20 mouse cellular contexts compared by ENCODE assay signal in the genomic region with DNA sequence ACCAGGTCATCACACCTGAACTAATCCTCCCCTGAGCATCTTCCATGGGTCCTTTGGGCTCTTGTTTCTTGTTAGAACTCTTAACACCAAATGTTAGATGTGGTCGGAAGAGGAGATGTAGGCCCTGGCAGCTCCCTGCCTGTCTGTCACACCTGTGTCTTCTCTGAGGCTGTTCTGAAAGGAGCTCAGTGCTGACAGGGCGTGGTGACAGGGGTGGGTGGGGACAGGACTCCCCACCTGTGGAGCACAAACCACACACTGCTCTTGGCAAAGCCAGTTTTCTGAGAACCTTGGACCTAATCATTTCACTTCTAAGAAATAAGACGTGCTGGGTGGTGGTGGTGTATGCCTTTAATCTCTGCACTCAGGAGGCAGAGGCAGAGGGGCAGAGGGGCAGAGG.
DNase-seq lines count a peak whose midpoint lies in the region; ATAC-seq and TF ChIP-seq lines count a peak whose summit lies in the region.
"Had no signal": no experiment of that assay in that cellular context is flagged by ENCODE, and none has a peak within 500 bp of the region (broad histone marks: within the 10 kb centered on the region; RNA-seq: fewer than 3 reads in every experiment).

No protein-coding gene starts in this region.

- no peaks in the 10 kb centered on the region for H3K4me1 ChIP-seq in intestine, postnatal 0 days (replicated peaks; ENCODE audit: control insufficient read depth, insufficient read depth, low read length)
- no peaks in the 10 kb centered on the region for H3K4me1 ChIP-seq in forebrain, embryonic 12.5 days
- H3K4me1 ChIP-seq: embryonic facial prominence, embryonic 12.5 days; forebrain, embryonic 15.5 days; hindbrain, embryonic 15.5 days; kidney, embryonic 15.5 days; limb, embryonic 12.5 days; liver, embryonic 12.5 days had no signal

- H3K9me3 ChIP-seq in intestine, postnatal 0 days (ENCODE audit: control insufficient read depth), result no peaks in the 10 kb centered on the region
- no peaks in the 10 kb centered on the region for H3K9me3 ChIP-seq in forebrain, embryonic 12.5 days
- H3K9me3 ChIP-seq: embryonic facial prominence, embryonic 12.5 days; forebrain, embryonic 15.5 days; heart, embryonic 10.5 days; hindbrain, embryonic 15.5 days; kidney, embryonic 15.5 days; limb, embryonic 12.5 days; liver, embryonic 12.5 days had no signal

- H3K27me3 ChIP-seq in intestine, postnatal 0 days (replicated peaks; ENCODE audit: control insufficient read depth, insufficient read depth, low read length), result no peaks in the 10 kb centered on the region
- H3K27me3 ChIP-seq in forebrain, embryonic 12.5 days, result no peaks in the 10 kb centered on the region
- H3K27me3 ChIP-seq: embryonic facial prominence, embryonic 12.5 days; forebrain, embryonic 15.5 days; hindbrain, embryonic 15.5 days; kidney, embryonic 15.5 days; limb, embryonic 12.5 days had no signal

- ATAC-seq in intestine, postnatal 0 days, result peak; percentile 88
- no peak for ATAC-seq in forebrain, embryonic 12.5 days (ENCODE audit: low FRiP score)
- ATAC-seq: forebrain, embryonic 15.5 days; liver, embryonic 12.5 days had no signal

- no peak overlapping the region for H3K9ac ChIP-seq in intestine, postnatal 0 days (ENCODE audit: low read depth, low read length)
- no peak overlapping the region for H3K9ac ChIP-seq in forebrain, embryonic 12.5 days
- H3K9ac ChIP-seq: embryonic facial prominence, embryonic 12.5 days; forebrain, embryonic 15.5 days; hindbrain, embryonic 15.5 days; kidney, embryonic 15.5 days; limb, embryonic 12.5 days; liver, embryonic 12.5 days had no signal

- H3K36me3 ChIP-seq in intestine, postnatal 0 days (ENCODE audit: control insufficient read depth, insufficient read depth), result no peaks in the 10 kb centered on the region; the same call in 1 of the 2 replicates
- no peaks in the 10 kb centered on the region for H3K36me3 ChIP-seq in forebrain, embryonic 12.5 days (replicated peaks)
- H3K36me3 ChIP-seq: embryonic facial prominence, embryonic 12.5 days; forebrain, embryonic 15.5 days; heart, embryonic 10.5 days; hindbrain, embryonic 15.5 days; kidney, embryonic 15.5 days; limb, embryonic 12.5 days; liver, embryonic 12.5 days had no signal

- WGBS in intestine, postnatal 0 days, result 19% methylated on average over 3 of the region's 3 CpGs
- 57% methylated on average over 3 of the region's 3 CpGs for WGBS in forebrain, embryonic 12.5 days

- H3K27ac ChIP-seq in intestine, postnatal 0 days (ENCODE audit: low read depth, low read length), result no peak overlapping the region
- H3K27ac ChIP-seq in forebrain, embryonic 12.5 days, result no peak overlapping the region
- H3K27ac ChIP-seq: embryonic facial prominence, embryonic 12.5 days; forebrain, embryonic 15.5 days; heart, embryonic 10.5 days; hindbrain, embryonic 15.5 days; kidney, embryonic 15.5 days; limb, embryonic 12.5 days; liver, embryonic 12.5 days had no signal

- peak; percentile 14 to 18 for DNase-seq in spleen, postnatal 36 days (ENCODE audit: low spot score in 2 of 2)
- no peak for DNase-seq in spleen, postnatal 10 days (ENCODE audit: low spot score in 2 of 2)
- DNase-seq in thymus, postnatal 10 days (ENCODE audit: low spot score in 2 of 2), result peak; percentile 73 to 82
- DNase-seq in lung, postnatal 36 days, result no peak
- DNase-seq in layer of hippocampus, adult 18-20 months (ENCODE audit: low spot score in 2 of 2), result no peak
- DNase-seq: adrenal gland, adult 8-10 months; cerebellum, adult 9-11 months; kidney, postnatal 4 days; lung, adult 2 months; right cerebral cortex, postnatal 25 days had no signal

- H3K4me3 ChIP-seq in intestine, postnatal 0 days (ENCODE audit: low read depth, low read length), result no peak overlapping the region
- H3K4me3 ChIP-seq in forebrain, embryonic 12.5 days (replicated peaks), result no peak overlapping the region
- H3K4me3 ChIP-seq: embryonic facial prominence, embryonic 12.5 days; erythroblast, embryonic 14.5 days; forebrain, embryonic 15.5 days; heart, embryonic 10.5 days; hindbrain, embryonic 15.5 days; kidney, embryonic 15.5 days; limb, embryonic 12.5 days; liver, embryonic 12.5 days had no signal

- TF ChIP-seq CTCF in intestine, postnatal 0 days (IDR thresholded peaks at IDR 0.05; ENCODE audit: low read depth), result no peak

- H3K4me2 ChIP-seq in intestine, postnatal 0 days (replicated peaks; ENCODE audit: low read depth), result no peak overlapping the region
- H3K4me2 ChIP-seq in forebrain, embryonic 12.5 days, result no peak overlapping the region
- H3K4me2 ChIP-seq: embryonic facial prominence, embryonic 12.5 days; forebrain, embryonic 15.5 days; hindbrain, embryonic 15.5 days; kidney, embryonic 15.5 days; limb, embryonic 12.5 days; liver, embryonic 12.5 days had no signal

Comparison
In these comparisons a context has a peak if more than half of its experiments do, and no peak if none do; other contexts are left out.
1. DNase-seq: peak in spleen, postnatal 36 days (2 of 2) and thymus, postnatal 10 days (2 of 2); none in spleen, postnatal 10 days (0 of 2), lung, postnatal 36 days (single experiment) and layer of hippocampus, adult 18-20 months (0 of 2).